Mouse (Mus musculus): Measurements from ENCODE around the gene Gpalpp1. TPM values are rescaled to one million over a fixed set of nuclear protein-coding genes. Genes with fewer than 3 reads are reported as not detected.

The Gpalpp1 gene
- total RNA-seq, 2 experiments from 2014 or later = 10.3 to 11.5 TPM

GRCm38 (mm10) chr14:76099543-76099942 lies 11.0 kb downstream of the Gpalpp1 start:
- no peak for DNase-seq

DNA sequence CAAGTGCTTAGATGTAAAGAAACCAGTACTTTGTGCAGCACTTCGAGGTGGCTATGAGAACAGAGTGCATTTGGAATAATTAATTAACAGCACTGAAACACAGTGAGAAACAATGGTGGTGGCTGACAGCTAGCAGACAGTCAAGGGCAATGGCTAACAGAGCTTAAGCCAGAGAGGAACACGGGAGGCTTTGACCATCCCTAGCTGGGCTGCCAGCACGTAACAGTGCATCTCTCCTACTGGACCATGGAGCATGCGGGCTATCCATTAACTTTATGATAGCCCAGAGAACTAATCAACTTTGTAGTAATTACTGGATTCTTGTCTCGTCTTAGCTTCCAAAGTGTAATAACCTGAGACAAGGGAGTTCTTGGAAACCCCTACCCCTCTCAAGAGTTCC lies 12.7 kb downstream of the Gpalpp1 start:
- DNase-seq = no peak

DNA sequence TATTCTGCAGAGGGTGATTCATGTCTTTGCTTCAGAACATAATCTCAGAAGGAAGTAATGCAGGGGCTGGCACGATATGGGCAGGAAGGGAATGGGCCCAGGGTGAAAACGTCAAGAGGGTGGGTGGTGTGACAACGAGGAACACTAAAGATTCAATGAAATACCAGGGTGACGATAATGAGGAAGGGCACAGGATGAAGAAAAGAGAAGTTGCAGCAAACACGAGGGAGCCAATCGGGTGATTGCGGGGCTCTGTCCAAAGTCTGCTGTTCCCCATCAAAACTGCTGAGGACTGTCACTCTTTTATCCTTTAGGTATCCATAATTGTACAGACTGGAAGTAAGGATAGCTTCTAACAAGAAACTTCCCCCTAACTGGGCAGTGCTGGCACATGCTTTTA lies 13.3 kb downstream of the Gpalpp1 start:
- DNase-seq = no peak

DNA sequence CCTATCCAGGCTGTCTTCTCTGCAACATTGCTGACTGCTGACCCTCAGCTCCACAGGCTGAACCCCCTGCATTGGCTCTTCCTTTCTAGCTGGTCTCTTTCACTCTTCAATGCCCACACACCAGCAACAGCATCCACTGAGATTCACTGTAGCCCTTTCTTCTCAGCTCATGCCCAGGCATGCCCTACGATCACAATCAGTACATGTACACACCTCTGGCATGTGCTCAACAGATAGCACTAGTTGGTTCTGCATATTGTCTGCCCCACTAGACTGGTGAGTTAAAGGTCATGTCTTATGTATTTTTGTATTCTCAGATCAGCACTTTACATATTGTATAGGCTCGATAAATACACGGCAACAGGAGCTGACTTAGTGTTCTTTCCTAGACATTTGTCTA lies 26.4 kb downstream of the Gpalpp1 start:
- DNase-seq = no peak

DNA sequence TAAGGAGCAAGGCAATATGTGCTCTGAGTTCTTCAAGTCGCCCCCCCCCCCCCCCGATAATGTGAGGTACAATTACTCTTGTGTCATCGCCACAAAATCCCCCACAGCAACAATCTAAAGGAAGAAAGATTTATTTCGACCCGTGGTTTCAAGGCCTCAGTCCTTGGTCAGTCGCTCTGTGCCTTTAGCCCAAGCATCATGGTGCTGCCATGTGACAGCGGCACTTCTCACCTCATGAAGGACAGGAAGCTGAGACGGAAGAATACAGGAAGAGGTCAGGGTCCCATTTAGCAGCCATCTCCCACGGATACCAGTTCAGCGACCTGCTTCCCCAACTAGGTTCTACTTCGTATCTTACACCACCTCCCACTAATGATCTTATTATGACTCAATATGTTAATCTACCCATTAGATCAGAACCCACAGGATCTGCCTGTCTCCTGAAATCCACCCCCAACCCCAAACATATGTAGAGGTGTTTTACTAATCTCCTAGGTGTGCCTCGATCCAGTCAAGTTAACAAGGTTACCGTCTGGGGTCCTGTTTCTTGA lies 28.4 kb downstream of the Gpalpp1 start:
- no peak for DNase-seq

DNA sequence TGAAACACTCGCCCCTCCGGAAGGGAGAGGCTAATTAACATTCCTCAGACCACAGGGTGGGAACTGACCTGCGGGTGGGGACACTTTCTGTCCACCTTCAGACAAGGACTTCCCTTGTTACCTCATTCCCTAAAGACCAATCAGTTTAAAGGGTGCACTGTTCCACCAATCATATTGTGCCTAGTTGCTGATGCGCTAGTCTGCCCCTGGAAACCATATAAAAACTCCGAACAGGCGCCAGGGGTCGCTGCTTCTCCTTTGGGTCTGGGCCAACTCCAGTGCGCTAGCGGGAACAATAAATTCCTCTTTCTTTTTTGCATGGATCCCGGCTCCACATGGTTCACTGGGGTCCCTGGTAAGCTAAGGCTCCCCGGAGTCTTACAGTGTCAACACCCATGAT lies 29.1 kb downstream of the Gpalpp1 start:
- DNase-seq = peak; percentile 11 to 18

DNA sequence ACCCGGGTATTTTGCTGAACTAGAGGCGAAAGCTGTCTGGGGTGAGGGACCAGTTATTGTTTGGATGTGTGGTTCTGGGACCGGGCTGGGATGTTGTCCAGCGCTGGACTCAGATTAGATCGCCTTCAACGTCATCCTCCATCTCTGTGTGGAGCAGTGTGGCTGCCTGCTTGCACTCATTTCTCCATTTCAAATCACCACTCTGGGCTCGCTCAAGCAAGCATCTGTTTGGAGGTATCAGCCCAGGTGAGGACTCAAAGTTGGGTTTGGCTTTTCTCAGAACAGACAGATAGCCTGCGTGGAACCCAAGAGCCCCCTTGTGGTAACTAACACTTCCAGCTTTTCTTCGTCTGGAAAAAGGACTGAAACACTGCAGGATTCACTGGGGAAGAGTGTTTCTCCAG lies 33.5 kb downstream of the Gpalpp1 start:
- DNase-seq = peak; percentile 10 to 54

DNA sequence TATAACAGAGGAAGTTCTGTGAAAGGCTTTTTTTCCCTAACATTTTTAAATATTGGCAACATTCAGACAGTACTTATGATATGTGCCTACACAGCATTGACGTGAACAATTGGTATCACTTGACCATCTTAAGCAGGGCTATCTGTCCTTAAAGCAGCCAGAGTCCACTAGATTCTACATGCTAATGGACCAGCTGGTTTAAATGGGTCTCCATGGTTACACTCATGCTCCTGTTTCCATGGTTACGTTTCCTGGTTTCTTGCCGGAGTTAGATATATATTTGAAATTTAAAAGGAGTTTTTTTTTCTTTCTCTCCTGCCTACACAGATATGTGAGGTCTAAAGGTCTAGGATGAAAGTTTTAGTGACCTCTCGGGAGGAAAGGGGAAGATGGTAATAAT lies 34.0 kb downstream of the Gpalpp1 start:
- DNase-seq = no peak

DNA sequence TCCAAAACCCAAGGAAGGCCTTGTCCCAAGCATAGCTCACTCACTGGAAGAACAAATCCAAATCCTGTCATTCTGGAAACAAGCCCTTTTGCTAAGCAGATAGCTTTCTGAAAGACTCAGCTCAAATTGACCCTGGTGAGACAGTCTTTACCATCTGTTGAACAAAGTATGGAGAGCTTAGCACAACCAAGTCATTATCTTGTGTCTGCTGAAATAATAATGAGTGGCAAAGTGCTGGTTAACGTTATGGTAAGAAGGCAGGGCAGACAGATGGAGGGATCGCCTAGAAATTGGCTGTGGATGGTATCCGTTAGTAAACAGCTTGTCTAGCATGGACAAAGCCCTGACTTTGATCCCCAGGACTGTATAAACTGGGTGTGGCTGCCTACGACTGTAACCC lies 34.8 kb downstream of the Gpalpp1 start:
- DNase-seq = no peak

DNA sequence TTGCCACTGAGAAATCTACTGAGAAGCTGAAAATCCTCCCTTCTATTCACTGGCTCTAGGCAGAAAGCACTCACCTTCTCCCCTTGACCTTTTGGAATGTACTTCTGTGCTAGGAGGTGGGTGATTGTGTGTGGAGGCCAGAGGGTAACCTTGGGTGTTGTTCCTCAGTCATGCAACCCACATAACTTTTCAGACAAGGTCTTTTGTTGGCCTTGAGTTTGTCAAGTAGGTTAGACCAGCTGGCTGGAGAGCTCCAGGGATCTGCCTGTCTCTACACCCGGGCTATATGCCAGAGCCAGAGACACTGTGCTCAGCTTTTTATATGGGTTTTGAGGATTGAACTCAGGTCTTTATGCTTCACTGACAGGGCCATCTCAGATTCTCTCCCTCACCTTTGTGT lies 36.4 kb downstream of the Gpalpp1 start:
- no peak for DNase-seq

GRCm38 (mm10) chr14:76072626-76073025 lies 37.9 kb downstream of the Gpalpp1 start:
- no peak for DNase-seq

DNA sequence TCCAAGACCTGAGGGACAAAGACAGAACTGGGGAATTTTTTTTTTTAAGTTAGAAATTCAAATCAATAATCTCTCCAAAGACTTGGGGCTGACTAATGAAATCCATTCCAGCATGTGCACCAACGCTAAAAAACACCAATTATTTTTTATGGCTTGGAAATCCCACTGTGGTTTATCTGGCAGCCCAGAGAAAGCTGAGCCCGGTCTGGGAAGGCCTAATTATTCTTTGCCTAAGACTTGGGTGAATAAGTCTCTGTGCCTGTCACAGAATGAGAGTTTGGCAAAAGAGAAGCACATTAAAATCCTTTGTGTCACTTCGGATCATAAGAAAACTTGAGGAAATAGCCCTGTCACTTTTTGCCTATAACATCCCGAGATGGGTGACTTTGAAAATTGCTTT lies 41.3 kb downstream of the Gpalpp1 start:
- DNase-seq = no peak

- no peak for DNase-seq
These were observed 42.3 kb downstream of the Gpalpp1 start for GRCm38 (mm10) chr14:76068296-76068695.

- DNase-seq = no peak
These were observed 43.3 kb downstream of the Gpalpp1 start for GRCm38 (mm10) chr14:76067237-76067636.

DNA sequence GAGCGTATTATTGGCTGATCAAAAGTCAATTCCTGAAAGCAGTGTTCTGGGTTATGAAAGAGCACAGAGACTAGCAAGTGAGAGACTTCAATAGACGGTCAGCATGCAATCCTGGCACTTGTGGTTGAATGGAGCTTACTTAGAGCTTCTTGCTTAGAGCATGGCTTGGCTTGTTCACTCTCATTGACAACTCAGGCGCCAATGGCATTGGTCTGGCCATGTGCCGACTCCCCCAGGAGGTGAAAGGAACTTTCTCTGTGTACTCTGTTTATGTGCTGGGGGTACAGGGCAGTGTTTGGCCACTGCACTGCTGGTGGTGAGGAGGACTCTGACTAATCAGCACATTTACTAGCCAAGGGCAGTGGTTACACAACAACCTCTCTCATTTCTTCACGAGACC lies 51.1 kb downstream of the Gpalpp1 start:
- peak in 1 of 2 experiments; percentile 1 for DNase-seq

DNA sequence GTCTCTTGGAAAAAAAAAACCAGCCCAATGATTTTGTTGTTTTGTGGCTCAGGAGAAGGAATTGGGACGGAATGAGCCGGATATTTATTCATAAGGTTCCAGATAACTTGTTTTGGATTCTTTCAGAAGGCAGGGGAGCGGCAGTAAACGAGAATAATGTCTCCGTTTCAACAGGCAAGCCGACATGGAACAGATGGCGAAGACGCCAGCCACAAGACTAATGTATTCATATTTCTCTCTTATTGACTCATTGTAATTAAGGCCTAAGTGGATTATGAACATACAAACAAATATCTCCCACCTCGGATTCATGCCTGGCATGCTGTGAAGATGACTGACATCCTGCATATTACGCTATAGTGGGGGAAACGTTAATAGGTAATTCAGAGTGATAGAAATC lies 56.8 kb downstream of the Gpalpp1 start:
- peak; percentile 4 to 12 for DNase-seq

- no peak for DNase-seq
These were observed 58.6 kb downstream of the Gpalpp1 start for GRCm38 (mm10) chr14:76051966-76052365.

GRCm38 (mm10) chr14:76045767-76046166 lies 64.8 kb downstream of the Gpalpp1 start:
- no peak for DNase-seq

GRCm38 (mm10) chr14:76044164-76044557 lies 66.4 kb downstream of the Gpalpp1 start:
- DNase-seq = no peak

DNA sequence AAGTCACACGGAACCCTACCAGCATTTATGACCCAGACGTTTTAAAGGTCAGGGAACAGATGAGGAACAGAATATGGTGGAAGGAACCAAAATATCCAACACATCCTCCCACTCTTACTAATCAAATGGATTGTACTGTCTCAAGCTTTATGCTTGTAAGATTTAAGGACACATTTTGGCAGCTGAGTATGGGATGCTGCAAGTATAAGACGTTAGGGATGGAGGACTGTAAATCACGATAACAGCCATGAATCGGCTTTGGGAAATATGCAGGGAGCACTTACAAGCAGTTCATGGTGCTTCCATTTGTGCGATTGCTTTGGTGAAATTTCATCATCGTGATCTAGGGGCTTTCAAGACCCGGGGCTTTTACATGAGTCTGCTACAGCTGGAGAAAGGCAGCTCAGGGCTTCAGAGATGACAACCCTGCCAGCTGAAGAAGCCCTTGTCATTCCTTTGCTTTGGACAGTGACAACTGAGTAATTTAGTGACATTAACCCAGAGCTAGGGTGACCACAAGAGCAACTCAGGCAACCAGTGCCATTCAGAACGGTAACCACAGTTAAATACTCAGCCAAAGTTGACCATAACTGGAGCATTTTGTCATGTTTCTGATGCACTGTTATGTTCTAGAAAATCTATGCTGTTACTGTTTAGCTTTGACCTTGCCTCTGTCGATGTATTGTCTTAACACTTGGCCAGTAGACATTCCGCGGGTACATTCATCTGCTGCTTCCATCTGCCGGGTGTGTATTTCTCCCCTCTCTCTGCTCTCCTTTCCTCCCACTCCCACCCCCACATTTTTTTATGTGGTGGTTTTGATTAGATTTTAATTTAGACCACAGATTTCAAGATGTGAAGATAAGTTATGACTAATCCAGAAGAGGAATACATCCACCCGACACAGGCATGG lies 67.1 kb downstream of the Gpalpp1 start:
- DNase-seq = no peak
